Mouse (Mus musculus) 3T3-L1 (cell line): ENCODE measurements around the gene Myo1d.
A peak's percentile ranks its signal among the peaks of the same experiment; 100 is the strongest.

ENCODE experiments used
- DNase-seq: peaks from one replicate; pipeline ENCODE4 v3.0.0-alpha.2; 2015; ENCODE audit warnings: low read depth, low spot score

Myo1d gene

GRCm38 (mm10) chr11:80614949-80615725, 164.7 kb downstream of the Myo1d start:
- no peak for DNase-seq

GRCm38 (mm10) chr11:80614418-80614817, 165.4 kb downstream of the Myo1d start:
- peak; percentile 49 for DNase-seq

- peak; percentile 58 for DNase-seq
Observed at GRCm38 (mm10) chr11:80613534-80613933, 166.3 kb downstream of the Myo1d start.

- no peak for DNase-seq
Observed at GRCm38 (mm10) chr11:80602707-80603441, 177.0 kb downstream of the Myo1d start.

GRCm38 (mm10) chr11:80602041-80602458, 177.8 kb downstream of the Myo1d start:
- DNase-seq: peak; percentile 32

- no peak for DNase-seq
Observed at GRCm38 (mm10) chr11:80601040-80601864, 178.6 kb downstream of the Myo1d start.

GRCm38 (mm10) chr11:80595482-80595881, 184.3 kb downstream of the Myo1d start:
- no peak for DNase-seq

- DNase-seq: no peak
Observed at GRCm38 (mm10) chr11:80589387-80589786, 190.4 kb downstream of the Myo1d start.

GRCm38 (mm10) chr11:80585761-80586160, 194.1 kb downstream of the Myo1d start:
- DNase-seq: peak; percentile 78

GRCm38 (mm10) chr11:80585211-80585610, 194.6 kb downstream of the Myo1d start:
- no peak for DNase-seq

GRCm38 (mm10) chr11:80580494-80580893, 199.3 kb downstream of the Myo1d start:
- DNase-seq: no peak

GRCm38 (mm10) chr11:80577747-80578640, 201.8 kb downstream of the Myo1d start:
- peak; percentile 36 for DNase-seq

- no peak for DNase-seq
Observed at GRCm38 (mm10) chr11:80575794-80576193, 204.0 kb downstream of the Myo1d start.

- no peak for DNase-seq
Observed at GRCm38 (mm10) chr11:80566286-80566685, 213.5 kb downstream of the Myo1d start.

GRCm38 (mm10) chr11:80564975-80565965, 214.6 kb downstream of the Myo1d start:
- peak; percentile 60 for DNase-seq

GRCm38 (mm10) chr11:80562479-80562878, 217.3 kb downstream of the Myo1d start:
- peak; percentile 41 for DNase-seq

- DNase-seq: no peak
Observed at GRCm38 (mm10) chr11:80560770-80561169, 219.1 kb downstream of the Myo1d start.

GRCm38 (mm10) chr11:80555416-80555815, 224.4 kb downstream of the Myo1d start:
- DNase-seq: no peak

GRCm38 (mm10) chr11:80553046-80553445, 226.8 kb downstream of the Myo1d start:
- no peak for DNase-seq

GRCm38 (mm10) chr11:80551634-80552033, 228.2 kb downstream of the Myo1d start:
- DNase-seq: no peak
